Mouse (Mus musculus) lung, postnatal 0 days (tissue): ENCODE data around the gene Pink1. TPM values are rescaled to one million over a fixed set of nuclear protein-coding genes. Genes with fewer than 3 reads are reported as not detected.

Experiments
- ATAC-seq: fragments of 200-750 bp; cut with Nextera tagmentation; 2 replicates; pipeline ENCODE4 v1.8.0; 2017; ENCODE audit warnings: moderate library complexity
- DNase-seq: peaks from one replicate; pipeline ENCODE4 v3.0.0-alpha.2; 2016; ENCODE audit warnings: low spot score
- H3K27ac ChIP-seq: fragments of 300-500 bp; sonication (generic); 2 replicates; pipeline ENCODE4 v1.5.1; 2014; ENCODE audit warnings: antibody characterized with exemption, mild to moderate bottlenecking, low read length, mixed read lengths
- H3K27me3 ChIP-seq: fragments of 300-500 bp; sonication (generic); replicated peaks from 2 replicates; pipeline ENCODE4 v1.6.1; 2014; ENCODE audit warnings: low read length, mixed read lengths; ENCODE audit not compliant: insufficient read depth
- H3K36me3 ChIP-seq: fragments of 300-500 bp; sonication (generic); 2 replicates; pipeline ENCODE4 v1.6.1; 2014; ENCODE audit warnings: low read length, mixed read lengths; ENCODE audit not compliant: insufficient read depth
- H3K4me1 ChIP-seq: fragments of 300-500 bp; sonication (generic); 2 replicates; pipeline ENCODE4 v1.6.1; 2014; ENCODE audit warnings: antibody characterized with exemption, low read depth, low read length, mixed read lengths; ENCODE audit not compliant: insufficient read depth
- H3K4me2 ChIP-seq: fragments of 300-500 bp; sonication (generic); replicated peaks from 2 replicates; pipeline ENCODE4 v1.6.1; 2014; ENCODE audit warnings: low read depth, mild to moderate bottlenecking, low read length, moderate library complexity, mixed read lengths
- H3K4me3 ChIP-seq: fragments of 300-500 bp; sonication (generic); 2 replicates; pipeline ENCODE4 v1.5.1; 2014; ENCODE audit warnings: low read depth, low read length
- H3K9ac ChIP-seq: fragments of 300-500 bp; sonication (generic); replicated peaks from 2 replicates; pipeline ENCODE4 v1.6.1; 2014; ENCODE audit warnings: low read depth, mild to moderate bottlenecking
- H3K9me3 ChIP-seq: fragments of 300-500 bp; sonication (generic); 2 replicates; pipeline ENCODE4 v1.6.1; 2016; ENCODE audit warnings: low read length, mixed read lengths
- CTCF ChIP-seq: IDR thresholded peaks from 2 replicates; pipeline ENCODE4 v1.5.1; 2016; ENCODE audit warnings: antibody characterized with exemption, mild to moderate bottlenecking
- EP300 ChIP-seq: IDR thresholded peaks from 2 replicates; pipeline ENCODE4 v1.6.1; 2016; ENCODE audit warnings: antibody characterized with exemption, mild to moderate bottlenecking, control low read depth
- WGBS: fragments of 180-500 bp; shearing (Covaris S2); extraction: QIAGEN DNeasy Blood & Tissue Kit; methylation state at CpG from one replicate; pipeline ENCODE4 v1.1.7; 2014; 5-methylcytosine and 5-hydroxymethylcytosine counted together
- microRNA-seq: library from miRNA; unstranded; fragments of <30 nt; microRNA quantifications from one replicate; pipeline ENCODE4, GENCODE M21; 2016
- polyA plus RNA-seq: library from polyadenylated mRNA; unstranded; fragments of >200 nt; fragmentation: Nextera tagmentation; extraction: Ambion mirVana; gene quantifications from 2 replicates; pipeline ENCODE4 v1.2.1, GENCODE M21; 2015

Gene Pink1
- polyA plus RNA-seq, 1 experiment from 2014 or later, result 129 TPM

DNA sequence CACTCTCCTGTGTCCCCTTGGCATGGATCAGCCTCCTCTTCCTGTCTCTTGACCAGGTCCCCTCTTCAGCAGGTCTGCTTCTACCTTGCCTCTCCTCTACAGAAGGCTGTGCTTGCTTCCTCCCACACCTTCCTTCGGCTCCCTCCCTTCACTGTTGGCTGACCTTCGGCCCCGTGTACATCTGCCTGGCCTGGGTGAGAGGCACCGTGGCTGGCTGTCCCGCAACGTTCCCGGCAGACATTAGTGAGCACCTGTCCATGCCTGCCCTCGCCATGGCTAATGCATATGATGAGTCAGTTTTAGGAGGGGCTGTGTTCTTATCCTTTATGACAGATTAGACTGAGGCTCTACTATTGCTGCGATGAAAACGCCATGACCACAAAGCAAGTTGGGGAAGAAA lies 58.2 kb downstream of the Pink1 start:
- TF ChIP-seq CTCF (no peak), EP300 (no peak)
- Histone ChIP-seq H3K9ac (no peak overlapping the region), H3K9me3 (no peaks in the 10 kb centered on the region), H3K36me3 (no peaks in the 10 kb centered on the region), H3K4me1 (peaks cover under 1% of the 10 kb centered on the region; the same call in 1 of the 2 replicates), H3K4me2 (no peak overlapping the region), H3K27me3 (no peaks in the 10 kb centered on the region), H3K4me3 (no peak overlapping the region), H3K27ac (no peak overlapping the region)
- WGBS, result 85% methylated on average over 10 of the region's 10 CpGs
- ATAC-seq (no peak), DNase-seq (no peak)

Small RNA genes lying within 50 kb of the gene (microRNA-seq; reads per million reads assigned to microRNA genes)
- gene Gm27646 (not detected), gene Mir7019 (0.73 reads per million)

Other genes starting within 250 kb of the Pink1 start
- gene Hp1bp3, start 110.0 kb downstream of the Pink1 start, polyA plus RNA-seq, result 129 and 135 TPM in 2 replicates
- gene Sh2d5, start 75.9 kb downstream of the Pink1 start, polyA plus RNA-seq, result 0.14 and 0.18 TPM in 2 replicates
- gene Kif17, start 75.9 kb downstream of the Pink1 start, polyA plus RNA-seq, result 0.37 and 1.1 TPM in 2 replicates
- gene Ddost, start 21.6 kb downstream of the Pink1 start, polyA plus RNA-seq, result 184 and 195 TPM in 2 replicates
- gene Cda, start 41.7 kb upstream of the Pink1 start, polyA plus RNA-seq, result 15.6 and 16.0 TPM in 2 replicates
- 0.05 TPM in 1 of 2 replicates, not detected in the other for gene Fam43b, start 70.2 kb upstream of the Pink1 start, polyA plus RNA-seq
- gene Mul1, start 108.4 kb upstream of the Pink1 start, polyA plus RNA-seq, result 12.3 and 13.1 TPM in 2 replicates
- gene Camk2n1, start 128.0 kb upstream of the Pink1 start, polyA plus RNA-seq, result 10.9 and 12.7 TPM in 2 replicates